Mouse (Mus musculus): Measurements from ENCODE around the gene Cybrd1. TPM values are rescaled to one million over a fixed set of nuclear protein-coding genes. Genes with fewer than 3 reads are reported as not detected.

The Cybrd1 gene
- polyA plus RNA-seq, 1 experiment = 3.3 TPM

- DNase-seq (ENCODE audit: low spot score) = no peak
These were observed 50.8 kb downstream of the Cybrd1 start for GRCm38 (mm10) chr2:71168461-71169021.

- no peak for DNase-seq (ENCODE audit: low spot score)
These were observed 55.3 kb downstream of the Cybrd1 start for GRCm38 (mm10) chr2:71173031-71173430.

GRCm38 (mm10) chr2:71176329-71177249, 58.9 kb downstream of the Cybrd1 start:
- no peak for DNase-seq (ENCODE audit: low spot score)

GRCm38 (mm10) chr2:71177250-71177615, 59.5 kb downstream of the Cybrd1 start:
- DNase-seq (ENCODE audit: low spot score) = no peak

- no peak for DNase-seq (ENCODE audit: low spot score)
These were observed 60.0 kb downstream of the Cybrd1 start for GRCm38 (mm10) chr2:71177760-71178159.

- DNase-seq (ENCODE audit: low spot score) = no peak
These were observed 62.0 kb downstream of the Cybrd1 start for GRCm38 (mm10) chr2:71179716-71180115.

GRCm38 (mm10) chr2:71180566-71181217, 63.0 kb downstream of the Cybrd1 start:
- DNase-seq (ENCODE audit: low spot score) = no peak

GRCm38 (mm10) chr2:71187950-71188349, 70.2 kb downstream of the Cybrd1 start:
- DNase-seq (ENCODE audit: low spot score) = no peak

- no peak for DNase-seq (ENCODE audit: low spot score)
These were observed 71.1 kb downstream of the Cybrd1 start for GRCm38 (mm10) chr2:71188861-71189260.

- DNase-seq (ENCODE audit: low spot score) = no peak
These were observed 73.9 kb downstream of the Cybrd1 start for GRCm38 (mm10) chr2:71191391-71192194.

GRCm38 (mm10) chr2:71192195-71192807, 74.6 kb downstream of the Cybrd1 start:
- DNase-seq (ENCODE audit: low spot score) = no peak

Other genes with a start within 250 kb of the Cybrd1 start
- gene Dcaf17, start 62.6 kb upstream of the Cybrd1 start, polyA plus RNA-seq (2012; rRNA removed) = 5.9 and 7.9 TPM in 2 replicates
- 8.5 and 10.2 TPM in 2 replicates for gene Mettl8, start 62.3 kb upstream of the Cybrd1 start, polyA plus RNA-seq (2012; rRNA removed)
- 80.1 and 82.6 TPM in 2 replicates for gene Dync1i2, start 93.8 kb downstream of the Cybrd1 start, polyA plus RNA-seq (2012; rRNA removed)
- 38.7 and 47.0 TPM in 2 replicates for gene Slc25a12, start 249.8 kb downstream of the Cybrd1 start, polyA plus RNA-seq (2012; rRNA removed)

All from urinary bladder, adult 2 months (tissue).